Mouse (Mus musculus) thymus, postnatal 4 days (tissue): Measurements from ENCODE around the gene L3mbtl4.

Experiments used
- DNase-seq: peaks from one replicate; pipeline ENCODE4 v3.0.0; 2021

L3mbtl4 gene

GRCm38 (mm10) chr17:68666528-68666927, 392.9 kb downstream of the L3mbtl4 start:
- no peak for DNase-seq

DNA sequence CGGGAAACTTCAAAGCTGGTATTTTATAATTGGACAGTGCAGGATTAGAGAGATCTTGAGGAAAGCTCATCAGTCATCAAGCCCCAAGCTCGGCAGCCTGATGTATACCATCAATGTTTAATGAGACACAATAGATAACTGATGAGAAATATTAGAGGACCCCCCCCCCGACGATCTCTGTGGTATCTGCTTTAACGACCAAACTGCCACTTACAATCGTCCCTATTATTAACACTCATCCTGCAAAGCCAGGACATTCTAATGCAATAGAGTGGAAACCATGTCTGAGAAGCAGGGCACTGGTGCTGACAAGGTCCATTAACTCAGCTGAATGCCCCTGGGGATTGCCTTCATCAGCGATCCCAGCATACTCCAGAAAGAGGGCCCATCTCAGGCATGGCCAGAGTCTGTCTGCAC, 398.5 kb downstream of the L3mbtl4 start:
- no peak for DNase-seq

DNA sequence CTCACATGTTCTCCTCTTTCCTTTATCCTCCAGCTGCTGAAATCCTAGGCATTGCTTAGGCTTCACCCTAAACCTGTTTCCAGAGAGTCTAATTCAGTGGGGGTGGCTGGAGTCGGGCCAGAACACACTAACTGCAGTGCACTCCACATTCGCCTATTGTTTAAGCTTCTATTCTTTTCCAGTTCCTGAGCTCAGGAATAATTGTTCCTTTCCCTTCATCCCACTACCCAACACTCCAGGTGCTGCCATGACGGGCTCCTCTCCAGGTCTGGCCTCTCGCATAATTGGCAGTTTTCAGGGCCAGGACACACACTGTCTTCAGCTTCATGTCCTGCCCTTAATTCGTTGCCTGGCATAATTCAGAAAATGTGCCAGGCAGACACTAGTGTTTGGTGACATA, 437.1 kb downstream of the L3mbtl4 start:
- no peak for DNase-seq

DNA sequence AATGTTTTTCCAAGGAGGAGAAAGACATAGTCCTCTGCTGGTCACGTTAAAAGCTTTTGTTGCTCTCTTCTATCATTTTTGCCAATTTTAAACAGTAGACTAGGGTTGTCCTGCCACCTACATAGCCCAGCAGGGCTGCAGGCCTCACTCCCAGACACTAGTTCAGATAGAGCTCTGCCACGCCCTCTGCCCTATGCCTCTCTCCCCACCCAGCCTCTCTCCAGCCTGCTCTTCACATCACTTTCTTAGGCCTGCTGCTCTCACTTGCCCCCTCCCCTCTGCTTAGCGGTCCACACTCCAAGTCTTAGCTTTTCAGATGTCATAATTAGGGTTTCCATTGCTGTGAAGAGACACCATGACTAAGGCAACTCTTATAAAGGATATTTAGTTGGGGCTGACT, 437.8 kb downstream of the L3mbtl4 start:
- DNase-seq, result no peak

DNA sequence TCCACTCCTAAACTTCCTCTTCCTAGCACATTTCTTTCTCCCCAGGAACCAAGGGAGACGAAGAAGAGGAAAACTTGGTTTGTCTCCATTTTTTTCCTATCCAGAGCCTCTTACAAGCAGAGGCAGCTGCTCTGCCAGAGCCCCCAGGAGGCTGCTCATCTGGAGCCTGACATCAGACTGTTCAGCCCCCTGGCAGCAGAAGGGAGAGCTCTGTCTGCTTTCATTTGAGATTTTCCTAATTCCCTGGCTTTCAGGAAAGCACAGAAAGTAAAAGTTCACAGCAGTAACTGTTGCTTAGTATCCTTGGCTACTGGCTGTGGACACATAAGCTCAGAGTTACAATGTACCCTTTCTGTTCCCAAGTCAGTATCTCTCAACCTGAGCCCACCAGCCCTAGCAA, 474.7 kb downstream of the L3mbtl4 start:
- DNase-seq, result no peak

DNA sequence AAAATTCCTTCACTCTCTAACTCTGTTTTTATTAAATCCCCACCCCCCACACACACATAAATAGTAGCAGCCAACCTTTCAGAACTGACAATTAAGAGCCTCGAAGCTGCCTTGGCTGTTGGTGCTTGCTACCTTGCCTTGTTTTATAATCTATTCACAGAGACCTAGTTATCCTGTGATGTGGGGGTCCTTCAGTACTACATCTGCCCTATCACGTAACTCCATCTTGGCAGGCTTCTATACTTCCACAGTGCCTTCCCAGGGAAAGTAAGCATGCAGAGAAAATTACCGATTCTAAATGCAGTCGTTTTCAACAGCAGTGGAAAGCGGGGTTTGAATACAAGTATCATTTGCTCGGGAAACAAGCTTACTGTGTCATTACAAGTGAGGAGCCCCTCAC, 476.9 kb downstream of the L3mbtl4 start:
- DNase-seq, result no peak

- DNase-seq, result no peak
These were observed 479.5 kb downstream of the L3mbtl4 start for GRCm38 (mm10) chr17:68753112-68753511.

DNA sequence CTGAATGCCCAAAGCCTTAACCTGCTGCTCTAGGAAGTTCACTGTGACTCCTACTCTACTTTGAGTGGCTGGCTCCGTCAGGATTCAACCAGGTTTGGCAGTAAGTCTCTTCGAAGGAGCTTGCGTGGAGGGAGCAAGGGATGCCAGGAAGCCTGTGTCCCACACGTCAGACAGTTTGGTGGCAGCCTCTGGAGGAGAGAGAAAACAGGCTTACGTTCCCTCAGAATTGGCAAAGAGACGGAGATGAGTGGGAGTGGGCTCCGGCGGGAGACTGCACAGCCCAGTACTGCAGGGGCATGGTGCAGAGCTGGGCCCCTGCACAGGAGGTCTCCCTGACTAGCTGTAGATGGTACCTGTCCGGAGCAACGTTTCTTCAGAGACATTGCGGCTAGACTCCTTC, 481.2 kb downstream of the L3mbtl4 start:
- DNase-seq, result no peak

GRCm38 (mm10) chr17:68758428-68758827, 484.8 kb downstream of the L3mbtl4 start:
- no peak for DNase-seq

DNA sequence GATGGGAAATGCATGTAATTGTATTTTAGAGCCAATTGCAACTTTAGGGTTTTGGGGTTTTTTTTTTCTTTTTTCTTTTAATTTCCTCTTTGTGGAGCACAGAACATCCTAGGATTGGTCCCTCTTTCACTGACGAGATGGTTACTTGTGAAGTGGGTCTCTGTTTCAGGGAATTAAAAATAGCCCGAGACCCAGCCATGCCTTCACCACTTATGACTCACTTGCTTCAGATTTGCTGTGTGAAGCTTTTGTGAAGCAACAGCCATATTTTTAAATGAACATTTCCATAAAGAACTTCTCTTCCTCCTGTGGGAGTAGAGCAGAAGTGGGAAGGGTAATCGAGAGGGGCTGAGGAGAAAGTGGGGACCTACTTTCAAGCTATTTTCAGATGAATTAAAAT, 485.3 kb downstream of the L3mbtl4 start:
- no peak for DNase-seq

DNA sequence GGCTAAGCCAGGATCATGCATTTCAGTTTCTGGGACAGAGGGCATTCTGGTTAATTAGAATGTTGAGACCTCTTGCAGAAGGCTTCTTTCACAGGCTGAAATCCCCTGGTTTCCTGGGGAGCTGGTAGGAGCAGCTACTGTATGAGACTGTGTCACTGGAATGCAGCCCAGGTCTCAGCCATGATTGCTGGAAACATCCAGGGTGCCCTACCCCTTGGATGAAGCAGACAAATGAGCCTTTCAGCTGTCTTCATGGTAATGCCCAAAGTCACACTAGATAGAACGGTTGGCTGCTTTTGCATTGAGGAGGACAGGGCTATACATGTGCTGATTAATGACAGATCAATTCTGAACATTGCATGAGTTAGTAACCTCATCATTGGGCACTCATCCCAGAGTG, 486.4 kb downstream of the L3mbtl4 start:
- DNase-seq, result no peak

GRCm38 (mm10) chr17:68764329-68764880, 490.8 kb downstream of the L3mbtl4 start:
- DNase-seq, result no peak

- no peak for DNase-seq
These were observed 496.0 kb downstream of the L3mbtl4 start for GRCm38 (mm10) chr17:68769561-68769960.

DNA sequence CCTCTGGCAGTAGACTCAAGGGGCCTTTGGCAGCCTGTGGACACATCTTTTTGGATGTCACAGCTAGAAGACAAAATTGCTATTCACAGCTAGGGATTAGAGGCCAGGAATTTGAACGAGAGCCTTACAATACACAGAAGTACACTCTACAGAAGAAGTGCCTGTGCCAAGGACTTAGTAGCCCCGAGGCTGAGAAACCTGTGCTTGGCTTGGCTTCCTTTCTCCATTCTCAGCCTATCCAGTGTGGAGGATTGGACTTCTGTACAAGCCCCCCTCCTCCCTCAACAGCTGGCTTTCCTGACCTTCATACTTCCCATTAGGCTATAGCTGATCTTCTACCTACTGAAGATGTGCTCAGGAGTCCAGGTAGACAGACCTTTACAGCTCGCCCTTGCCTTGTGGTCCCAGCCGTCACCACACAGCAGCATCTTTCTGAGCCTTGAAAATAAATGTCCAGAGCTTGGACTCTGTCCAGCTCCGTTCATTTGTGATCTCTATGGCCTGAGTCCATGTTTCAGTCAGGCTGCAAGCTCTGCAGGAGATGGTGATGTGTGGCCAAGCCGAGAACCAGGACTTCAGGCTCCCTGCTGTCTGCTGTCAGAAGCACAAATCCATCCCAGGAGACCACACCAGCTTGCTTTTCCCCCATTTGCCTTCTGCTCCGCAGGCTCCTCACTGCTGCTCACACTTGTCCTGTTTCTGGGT, 497.6 kb downstream of the L3mbtl4 start:
- DNase-seq, result no peak

DNA sequence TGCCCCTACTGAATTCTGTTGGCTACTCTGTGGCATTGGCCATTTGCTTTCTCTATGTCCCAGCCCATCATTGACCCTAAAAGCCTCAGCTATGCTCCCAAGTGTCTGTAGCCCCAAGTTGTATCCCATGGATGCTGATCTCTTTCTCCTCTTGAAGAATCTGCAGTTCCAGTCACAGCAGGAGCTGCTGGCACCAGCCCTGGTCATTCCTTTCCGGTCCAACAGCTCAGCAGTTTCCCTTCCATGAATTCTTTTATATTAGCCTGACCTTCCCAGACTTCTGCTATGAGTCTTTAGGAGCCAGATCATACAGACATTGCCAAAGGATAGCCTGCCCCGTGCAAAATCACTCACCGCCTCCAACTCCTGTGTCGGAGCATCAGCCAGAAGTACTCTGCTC, 520.1 kb downstream of the L3mbtl4 start:
- DNase-seq, result no peak

GRCm38 (mm10) chr17:68826323-68826722, 552.7 kb downstream of the L3mbtl4 start, which contains the start of gene Tmem200c:
TSS of gene Tmem200c (plus strand) at chr17:68826623.
- DNase-seq, result no peak
